Mouse (Mus musculus): Measurements from ENCODE around the gene Tnfaip3. TPM values are rescaled to one million over a fixed set of nuclear protein-coding genes. Genes with fewer than 3 reads are reported as not detected.

Tnfaip3 gene
- 2.9 and 3.5 TPM in 2 replicates for polyA plus RNA-seq (2016; fragmentation: Nextera tagmentation; extraction: Ambion mirVana)

GRCm38 (mm10) chr10:19015257-19015862, at the start of gene Tnfaip3:
Gene Tnfaip3 (minus strand): TSS chr10:19015657.
- H3K36me3 ChIP-seq: 0 out of 2 replicates have a peak, but pooled peaks cover 3% of the 10 kb centered on the region
- H3K4me1 ChIP-seq (replicated peaks): peaks cover 14% of the 10 kb centered on the region; the same call in 1 of the 2 replicates
- H3K9me3 ChIP-seq: no peaks in the 10 kb centered on the region
- H3K27ac ChIP-seq: peak within 1 kb of the TSS; percentile 94
- under 1% methylated on average over 38 of the region's 38 CpGs for WGBS
- peak within 1 kb of the TSS; percentile 77 for H3K4me3 ChIP-seq (replicated peaks)
- H3K27me3 ChIP-seq: no peaks in the 10 kb centered on the region
- H3K4me2 ChIP-seq: peak within 1 kb of the TSS; percentile 74
- H3K9ac ChIP-seq (replicated peaks): peak within 1 kb of the TSS; percentile 82
- peak; percentile 96 for ATAC-seq (ENCODE audit: insufficient number of reproducible peaks, insufficient read depth, low FRiP score, low TSS enrichment, low read depth)

GRCm38 (mm10) chr10:19064651-19065601, 49.5 kb upstream of the Tnfaip3 start:
- no peaks in the 10 kb centered on the region for H3K36me3 ChIP-seq
- no peak overlapping the region for H3K4me2 ChIP-seq
- no peaks in the 10 kb centered on the region for H3K9me3 ChIP-seq
- no peak overlapping the region for H3K9ac ChIP-seq (replicated peaks)
- ATAC-seq (ENCODE audit: insufficient number of reproducible peaks, insufficient read depth, low FRiP score, low TSS enrichment, low read depth): no peak
- H3K27ac ChIP-seq: no peak overlapping the region
- WGBS: 77% methylated on average over 6 of the region's 6 CpGs
- H3K27me3 ChIP-seq: no peaks in the 10 kb centered on the region
- no peaks in the 10 kb centered on the region for H3K4me1 ChIP-seq (replicated peaks)
- H3K4me3 ChIP-seq (replicated peaks): no peak overlapping the region

DNA sequence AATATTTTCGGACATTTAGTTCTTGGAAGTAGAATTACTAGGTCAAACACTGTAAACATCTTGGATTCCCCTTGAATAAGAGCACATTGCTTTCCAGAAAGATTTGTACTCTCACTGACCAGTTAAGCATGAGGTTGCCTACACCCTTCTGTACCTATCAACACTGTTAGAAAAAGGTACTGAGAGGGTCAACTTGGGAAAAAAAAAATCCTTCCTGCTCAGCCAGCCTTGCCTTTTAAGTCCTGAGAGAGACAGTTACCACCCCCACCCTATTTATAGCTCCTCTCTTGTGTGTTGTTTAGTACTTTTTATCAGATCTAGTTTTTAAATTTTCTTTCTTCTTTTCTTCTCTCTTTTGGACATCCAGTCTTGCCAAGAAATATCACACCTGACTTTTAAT, 48.2 kb upstream of the Tnfaip3 start:
- H3K9me3 ChIP-seq: no peaks in the 10 kb centered on the region
- no peaks in the 10 kb centered on the region for H3K4me1 ChIP-seq (replicated peaks)
- 77% methylated on average over 1 of the region's 1 CpGs for whole genome bisulfite sequencing

GRCm38 (mm10) chr10:19063208-19063607, 47.8 kb upstream of the Tnfaip3 start:
- Histone ChIP-seq H3K27ac (no peak overlapping the region), H3K9me3 (no peaks in the 10 kb centered on the region), H3K9ac (replicated peaks) (no peak overlapping the region), H3K36me3 (no peaks in the 10 kb centered on the region), H3K4me1 (replicated peaks) (no peaks in the 10 kb centered on the region), H3K27me3 (no peaks in the 10 kb centered on the region), H3K4me2 (no peak overlapping the region), H3K4me3 (replicated peaks) (no peak overlapping the region)
- ATAC-seq (ENCODE audit: insufficient number of reproducible peaks, insufficient read depth, low FRiP score, low TSS enrichment, low read depth): no peak
- 85% methylated on average over 4 of the region's 4 CpGs for WGBS

More for the DNA sequence above, 48.2 kb upstream of the Tnfaip3 start:
- H3K9ac ChIP-seq (replicated peaks): no peak overlapping the region
- ATAC-seq (ENCODE audit: insufficient number of reproducible peaks, insufficient read depth, low FRiP score, low TSS enrichment, low read depth): no peak
- no peaks in the 10 kb centered on the region for H3K27me3 ChIP-seq
- no peaks in the 10 kb centered on the region for H3K36me3 ChIP-seq
- H3K27ac ChIP-seq: no peak overlapping the region
- H3K4me2 ChIP-seq: no peak overlapping the region
- no peak overlapping the region for H3K4me3 ChIP-seq (replicated peaks)

- no peak for ATAC-seq (ENCODE audit: insufficient number of reproducible peaks, insufficient read depth, low FRiP score, low TSS enrichment, low read depth)
- Histone ChIP-seq H3K4me1 (replicated peaks) (no peaks in the 10 kb centered on the region), H3K9me3 (no peaks in the 10 kb centered on the region), H3K9ac (replicated peaks) (no peak overlapping the region), H3K4me3 (replicated peaks) (no peak overlapping the region), H3K36me3 (no peaks in the 10 kb centered on the region), H3K27ac (no peak overlapping the region), H3K27me3 (no peaks in the 10 kb centered on the region), H3K4me2 (no peak overlapping the region)
- 62% methylated on average over 15 of the region's 15 CpGs for WGBS
Observed at GRCm38 (mm10) chr10:19062098-19062905, 46.8 kb upstream of the Tnfaip3 start.

DNA sequence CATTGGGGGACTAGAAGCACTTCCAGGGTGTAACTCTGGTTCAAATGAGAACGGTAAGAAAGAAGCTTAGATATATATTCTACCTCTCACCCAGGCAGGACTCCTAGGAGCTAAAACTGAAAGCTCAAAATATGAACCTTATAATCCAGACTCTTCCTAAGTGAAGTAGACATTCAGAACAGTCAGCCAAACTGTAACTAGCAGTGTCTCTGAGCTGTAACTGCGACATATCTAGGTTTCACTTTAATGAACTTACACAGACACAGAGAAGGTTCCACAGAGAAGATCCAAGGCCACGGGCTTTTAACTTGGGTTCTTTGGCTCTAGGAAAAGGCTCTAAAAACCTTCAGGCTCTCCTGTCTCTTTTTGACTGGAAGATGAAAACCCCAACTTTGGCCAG, 45.7 kb upstream of the Tnfaip3 start:
- no peaks in the 10 kb centered on the region for H3K36me3 ChIP-seq
- no peaks in the 10 kb centered on the region for H3K9me3 ChIP-seq
- H3K9ac ChIP-seq (replicated peaks): no peak overlapping the region
- WGBS: 88% methylated on average over 3 of the region's 3 CpGs
- no peaks in the 10 kb centered on the region for H3K4me1 ChIP-seq (replicated peaks)
- no peak overlapping the region for H3K4me3 ChIP-seq (replicated peaks)
- no peaks in the 10 kb centered on the region for H3K27me3 ChIP-seq
- ATAC-seq (ENCODE audit: insufficient number of reproducible peaks, insufficient read depth, low FRiP score, low TSS enrichment, low read depth): no peak
- no peak overlapping the region for H3K4me2 ChIP-seq
- no peak overlapping the region for H3K27ac ChIP-seq

DNA sequence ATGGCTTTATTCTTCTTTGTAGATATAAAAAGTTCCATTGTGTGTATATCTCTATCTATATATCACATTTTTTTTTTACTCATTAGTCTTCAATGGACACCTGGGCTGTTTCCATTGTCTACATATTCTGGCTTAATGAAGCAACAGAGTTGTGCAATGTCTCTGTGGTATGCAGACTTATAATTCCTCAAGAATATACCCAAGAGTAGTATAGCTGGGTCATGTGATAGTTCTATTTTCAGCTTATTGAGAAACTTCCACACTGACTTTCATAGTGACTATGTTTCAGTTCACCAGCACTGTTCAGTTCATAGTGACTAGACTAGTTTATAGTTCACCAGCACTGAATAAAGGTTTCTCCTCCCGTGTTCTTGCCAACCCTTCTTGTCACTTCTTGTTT, 38.1 kb upstream of the Tnfaip3 start:
- no peaks in the 10 kb centered on the region for H3K27me3 ChIP-seq
- H3K36me3 ChIP-seq: no peaks in the 10 kb centered on the region

GRCm38 (mm10) chr10:19045986-19046385, 30.5 kb upstream of the Tnfaip3 start:
- no peak overlapping the region for H3K27ac ChIP-seq
- H3K4me3 ChIP-seq (replicated peaks): no peak overlapping the region
- no peaks in the 10 kb centered on the region for H3K9me3 ChIP-seq
- H3K36me3 ChIP-seq: no peaks in the 10 kb centered on the region
- peaks cover 4% of the 10 kb centered on the region; the same call in 1 of the 2 replicates for H3K4me1 ChIP-seq (replicated peaks)
- 72% methylated on average over 2 of the region's 2 CpGs for WGBS
- H3K9ac ChIP-seq (replicated peaks): no peak overlapping the region
- H3K4me2 ChIP-seq: no peak overlapping the region
- no peak for ATAC-seq (ENCODE audit: insufficient number of reproducible peaks, insufficient read depth, low FRiP score, low TSS enrichment, low read depth)
- H3K27me3 ChIP-seq: no peaks in the 10 kb centered on the region

More for the DNA sequence above, 38.1 kb upstream of the Tnfaip3 start:
- ATAC-seq (ENCODE audit: insufficient number of reproducible peaks, insufficient read depth, low FRiP score, low TSS enrichment, low read depth): no peak
- no peak overlapping the region for H3K9ac ChIP-seq (replicated peaks)
- H3K27ac ChIP-seq: no peak overlapping the region
- H3K4me3 ChIP-seq (replicated peaks): no peak overlapping the region
- H3K4me1 ChIP-seq (replicated peaks): no peaks in the 10 kb centered on the region
- H3K4me2 ChIP-seq: no peak overlapping the region
- H3K9me3 ChIP-seq: no peaks in the 10 kb centered on the region
- WGBS: 66% methylated on average over 1 of the region's 1 CpGs

GRCm38 (mm10) chr10:19044765-19045516, 29.5 kb upstream of the Tnfaip3 start:
- no peaks in the 10 kb centered on the region for H3K9me3 ChIP-seq
- H3K27ac ChIP-seq: no peak overlapping the region
- ATAC-seq (ENCODE audit: insufficient number of reproducible peaks, insufficient read depth, low FRiP score, low TSS enrichment, low read depth): no peak
- no peaks in the 10 kb centered on the region for H3K27me3 ChIP-seq
- H3K4me2 ChIP-seq: no peak overlapping the region
- peaks cover 4% of the 10 kb centered on the region; the same call in 1 of the 2 replicates for H3K4me1 ChIP-seq (replicated peaks)
- WGBS: 70% methylated on average over 9 of the region's 9 CpGs
- no peak overlapping the region for H3K9ac ChIP-seq (replicated peaks)
- no peaks in the 10 kb centered on the region for H3K36me3 ChIP-seq
- H3K4me3 ChIP-seq (replicated peaks): no peak overlapping the region

DNA sequence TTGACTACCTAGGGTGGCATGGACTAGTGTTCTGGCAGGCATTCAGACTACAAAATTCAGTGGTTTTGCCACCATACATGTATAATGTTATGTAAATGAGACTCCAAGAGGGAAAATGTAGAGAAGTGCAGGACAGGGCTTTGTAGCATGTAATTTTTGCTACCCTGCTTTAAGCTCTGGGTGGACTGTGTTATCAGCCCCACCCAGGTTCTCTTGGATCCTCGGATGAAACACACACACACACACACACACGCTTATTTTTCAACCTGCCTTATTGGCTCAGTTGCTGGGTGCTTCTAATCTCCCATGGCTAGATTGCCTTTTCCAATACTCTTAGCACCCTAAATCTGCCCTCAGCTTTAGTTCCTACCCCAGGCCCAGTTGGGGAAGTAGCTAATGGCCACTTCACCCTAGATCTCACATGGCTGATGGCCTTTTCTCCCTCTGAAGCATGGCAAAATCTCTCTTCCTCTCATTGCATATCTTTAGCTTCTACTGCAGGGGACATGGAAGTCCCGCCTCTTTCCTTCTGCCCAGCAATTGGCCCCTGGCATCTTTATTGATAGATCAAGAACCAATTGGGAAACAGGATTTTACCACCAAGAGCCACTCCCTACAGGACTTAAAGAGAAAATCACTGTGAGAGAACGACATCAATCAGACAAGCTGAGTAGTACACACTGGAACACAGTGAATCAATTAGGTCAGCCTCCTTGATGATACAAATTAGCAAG, 28.2 kb upstream of the Tnfaip3 start:
- no peak for ATAC-seq (ENCODE audit: insufficient number of reproducible peaks, insufficient read depth, low FRiP score, low TSS enrichment, low read depth)
- 71% methylated on average over 4 of the region's 4 CpGs for WGBS
- H3K9ac ChIP-seq (replicated peaks): no peak overlapping the region
- no peaks in the 10 kb centered on the region for H3K9me3 ChIP-seq
- H3K27ac ChIP-seq: no peak overlapping the region
- no peaks in the 10 kb centered on the region for H3K36me3 ChIP-seq
- peaks cover 4% of the 10 kb centered on the region; the same call in 1 of the 2 replicates for H3K4me1 ChIP-seq (replicated peaks)
- H3K4me2 ChIP-seq: no peak overlapping the region
- no peak overlapping the region for H3K4me3 ChIP-seq (replicated peaks)
- H3K27me3 ChIP-seq: no peaks in the 10 kb centered on the region

All from limb, embryonic 12.5 days (tissue).